Comparison of ENCODE assay signal across 8 mouse cellular contexts in the genomic region with DNA sequence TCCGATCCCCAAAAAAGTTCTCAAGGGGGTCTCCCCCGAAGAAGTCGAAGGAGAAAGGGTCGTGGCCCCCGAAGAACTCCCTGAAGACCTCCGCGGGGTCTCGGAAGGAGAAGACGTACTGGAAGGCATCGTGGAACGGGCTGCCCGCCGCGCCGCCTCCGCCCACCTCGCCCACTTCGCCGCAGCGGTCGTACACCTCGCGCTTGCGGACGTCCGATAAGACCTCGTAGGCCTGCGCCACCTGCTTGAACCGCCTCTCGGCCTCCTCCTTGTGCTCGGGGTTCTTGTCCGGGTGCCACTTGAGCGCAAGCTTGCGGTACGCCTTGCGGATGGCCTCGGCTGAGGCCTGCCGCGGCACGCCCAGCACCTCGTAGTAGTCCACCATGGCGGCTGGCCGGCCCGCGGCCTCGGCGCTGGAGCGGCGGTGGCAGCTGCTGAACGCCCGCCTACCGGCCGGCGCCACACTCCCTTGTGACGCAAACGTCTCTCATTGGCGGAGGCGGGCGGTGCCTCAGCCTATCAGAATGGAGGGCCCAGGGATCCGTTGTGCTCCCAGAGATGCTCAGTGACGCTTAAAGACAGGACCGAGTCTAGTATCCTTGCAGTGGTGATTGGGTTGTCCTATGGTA. TPM values are rescaled to one million over a fixed set of nuclear protein-coding genes. Genes with fewer than 3 reads are reported as not detected.
DNase-seq lines count a peak whose midpoint lies in the region; ATAC-seq lines count a peak whose summit lies in the region.
"Had no signal": no experiment of that assay in that cellular context is flagged by ENCODE, and none has a peak within 500 bp of the region (broad histone marks: within the 10 kb centered on the region; RNA-seq: fewer than 3 reads in every experiment).

A gene (minus strand): TSS at position 489 of the 629 bp plus-strand sequence.

- WGBS in intestine, embryonic 14.5 days: 6% methylated on average over 55 of the region's 62 CpGs

- ATAC-seq in intestine, embryonic 14.5 days (replicated peaks; ENCODE audit: low FRiP score, low TSS enrichment, low read depth): peak; percentile 97
- peak; percentile 60 for ATAC-seq in megakaryocyte-erythroid progenitor cell, adult 5-6 weeks (replicated peaks; ENCODE audit: low FRiP score, low TSS enrichment, poor library complexity, severe bottlenecking)

- no peaks in the 10 kb centered on the region for H3K27me3 ChIP-seq in intestine, embryonic 14.5 days (replicated peaks; ENCODE audit: control insufficient read depth, insufficient read depth, low read length)

- H3K36me3 ChIP-seq in intestine, embryonic 14.5 days (ENCODE audit: control insufficient read depth, insufficient read depth, low read length): no peaks in the 10 kb centered on the region

- H3K4me3 ChIP-seq in intestine, embryonic 14.5 days (ENCODE audit: low read depth, low read length): peak within 1 kb of the TSS; percentile 47

- H3K4me2 ChIP-seq in intestine, embryonic 14.5 days (ENCODE audit: low read length): peak within 1 kb of the TSS; percentile 76

- H3K27ac ChIP-seq in intestine, embryonic 14.5 days (ENCODE audit: low read depth): no peak within 1 kb of the TSS
- H3K27ac ChIP-seq: macrophage had no signal

- intact Hi-C loops in left cerebral cortex, postnatal 25 days (cut with DNase I): no loop called here

- DNase-seq in adrenal gland, postnatal 10 days: peak; percentile 85
- peak; percentile 84 to 87 for DNase-seq in cerebellum, postnatal 36 days
- peak; percentile 65 to 80 for DNase-seq in frontal cortex, postnatal 25 days (ENCODE audit: low spot score in 2 of 2)
- peak; percentile 90 for DNase-seq in intestine, embryonic 14.5 days (ENCODE audit: low spot score)
- DNase-seq in left cerebral cortex, postnatal 25 days (ENCODE audit: low spot score in 2 of 2): peak; percentile 87 to 91
- DNase-seq in spleen, adult 12 weeks (ENCODE audit: low spot score): peak; percentile 71

- peaks cover 4% of the 10 kb centered on the region; the same call in 1 of the 2 replicates for H3K9me3 ChIP-seq in intestine, embryonic 14.5 days (ENCODE audit: control insufficient read depth, low read length)

- peak within 1 kb of the TSS; percentile 61 for H3K9ac ChIP-seq in intestine, embryonic 14.5 days (ENCODE audit: low read length)

- H3K4me1 ChIP-seq in intestine, embryonic 14.5 days (replicated peaks; ENCODE audit: control insufficient read depth, insufficient read depth, low read length): peaks cover 7% of the 10 kb centered on the region; the same call in 1 of the 2 replicates

RNA-seq across cellular contexts. Expression of the gene that starts here (rescaled TPM):
- total RNA-seq in adrenal gland, postnatal 10 days (2021): 1 to 10 TPM; 3.0 to 3.9 TPM
- 8.0 and 9.8 TPM in 2 replicates for polyA plus RNA-seq in intestine, embryonic 14.5 days (2014; fragmentation: Nextera tagmentation; extraction: Ambion mirVana)
- 1 to 10 TPM; 2.6 to 3.2 TPM for total RNA-seq in left cerebral cortex, postnatal 25 days (2021)
- total RNA-seq in megakaryocyte-erythroid progenitor cell, adult 5-6 weeks (2014; fragmentation: Nextera tagmentation): 8.2 and 9.5 TPM in 2 replicates
- 0.99 and 1.8 TPM in 2 replicates for total RNA-seq in megakaryocyte-erythroid progenitor cell, adult 5-6 weeks (2017)
- polyA plus RNA-seq: macrophage had no signal
